Mouse (Mus musculus) macrophage (primary cell): ENCODE results near the gene Ptn. TPM values are rescaled to one million over a fixed set of nuclear protein-coding genes. Genes with fewer than 3 reads are reported as not detected.
"Not testable (repeated sequence)": the region's sequence is repeated elsewhere in the genome, so short reads cannot be mapped to it uniquely, and the experiment has no call there.

Source experiments
- H3K27ac ChIP-seq: fragments of 350-480 bp; formaldehyde crosslinking; 2 replicates; pipeline ENCODE4 v1.9.0; 2021
- H3K36me3 ChIP-seq: fragments of 350-480 bp; formaldehyde crosslinking; 2 replicates; pipeline ENCODE4 v1.9.0; 2021; ENCODE audit errors: inconsistent target
- H3K4me3 ChIP-seq: fragments of 350-480 bp; formaldehyde crosslinking; 2 replicates; pipeline ENCODE4 v1.9.0; 2021; ENCODE audit errors: inconsistent target
- H3K79me2 ChIP-seq: fragments of 350-480 bp; formaldehyde crosslinking; 2 replicates; pipeline ENCODE4 v1.9.0; 2021; ENCODE audit errors: inconsistent target
- WGBS: methylation state at CpG from one replicate; pipeline ENCODE4 v1.1.7; 2026; ENCODE audit warnings: inconsistent platforms; ENCODE audit not compliant: missing documents; 5-methylcytosine and 5-hydroxymethylcytosine counted together
- polyA plus RNA-seq: library from polyadenylated mRNA; stranded (reverse); fragments of 250-400 nt; gene quantifications from 3 replicates; pipeline ENCODE4 v1.2.4, GENCODE M21; 2018; ENCODE audit warnings: inconsistent platforms

Ptn gene
- polyA plus RNA-seq, 1 experiment from 2014 or later = 0.19 TPM

DNA sequence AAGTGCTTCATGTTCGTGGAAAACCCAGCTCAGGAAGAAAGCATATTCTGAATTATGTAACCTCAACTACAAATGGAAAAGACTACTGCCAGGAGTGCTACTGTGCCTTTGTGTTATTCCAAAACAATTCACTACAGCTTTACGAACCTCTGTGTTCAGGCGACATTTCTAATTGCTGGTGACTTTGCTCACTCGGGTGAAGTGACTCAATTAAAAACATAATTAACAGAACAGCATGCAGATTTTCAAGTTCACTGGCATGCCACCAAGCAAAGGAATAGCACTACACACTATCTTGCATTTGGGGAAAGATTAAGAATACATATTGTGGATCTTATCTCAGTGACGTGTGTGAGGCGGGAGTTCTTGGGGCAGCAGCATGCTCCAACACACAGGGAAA is 57.1 kb downstream of the Ptn start:
- no peaks in the 10 kb centered on the region for H3K79me2 ChIP-seq
- 83% methylated on average over 6 of the region's 6 CpGs for WGBS
- no peak overlapping the region for H3K27ac ChIP-seq
- H3K4me3 ChIP-seq = no peak overlapping the region
- H3K36me3 ChIP-seq = no peaks in the 10 kb centered on the region

DNA sequence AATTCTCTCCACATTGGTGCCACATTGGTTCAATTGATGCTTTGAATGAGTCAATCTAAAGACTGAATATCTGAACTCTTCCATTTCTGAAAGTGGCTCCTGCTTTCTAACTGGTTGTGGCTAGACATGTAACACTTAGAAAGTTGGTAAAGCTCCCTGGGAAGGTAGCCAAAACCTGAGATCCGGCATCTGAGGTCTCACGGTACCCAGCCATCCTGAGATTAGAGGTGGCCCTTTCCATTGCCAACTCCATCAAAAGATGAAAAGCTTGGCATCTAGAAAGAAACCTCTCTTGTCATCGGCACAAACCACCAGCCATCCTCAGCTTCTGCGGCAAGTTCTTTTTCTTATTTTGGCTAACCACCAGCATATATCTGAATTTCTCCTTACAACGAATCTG is 70.2 kb downstream of the Ptn start:
- H3K36me3 ChIP-seq = no peaks in the 10 kb centered on the region
- 94% methylated on average over 5 of the region's 5 CpGs for WGBS
- H3K27ac ChIP-seq = no peak overlapping the region
- no peak overlapping the region for H3K4me3 ChIP-seq
- no peaks in the 10 kb centered on the region for H3K79me2 ChIP-seq

DNA sequence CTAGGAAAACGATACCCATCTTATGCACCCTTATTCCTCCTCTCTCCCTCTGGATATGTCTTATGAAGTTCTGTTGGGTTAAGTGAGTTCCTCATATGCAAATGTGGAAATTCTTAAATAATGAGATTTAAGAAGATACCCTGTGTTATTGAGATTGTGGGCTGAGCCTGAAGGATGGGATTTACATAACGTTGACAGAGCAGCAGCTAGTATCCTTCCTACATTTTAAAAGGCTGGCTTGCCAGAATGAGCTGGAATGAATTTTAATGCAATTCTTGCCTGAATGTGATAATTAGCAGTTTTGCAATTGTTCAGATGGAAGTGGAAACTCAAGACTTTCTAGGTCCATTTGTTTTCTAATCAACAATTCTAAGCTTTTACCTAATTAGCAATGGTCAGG is 73.3 kb downstream of the Ptn start:
- Histone ChIP-seq H3K27ac (no peak overlapping the region), H3K4me3 (no peak overlapping the region)
- WGBS = 84% methylated on average over 2 of the region's 2 CpGs

DNA sequence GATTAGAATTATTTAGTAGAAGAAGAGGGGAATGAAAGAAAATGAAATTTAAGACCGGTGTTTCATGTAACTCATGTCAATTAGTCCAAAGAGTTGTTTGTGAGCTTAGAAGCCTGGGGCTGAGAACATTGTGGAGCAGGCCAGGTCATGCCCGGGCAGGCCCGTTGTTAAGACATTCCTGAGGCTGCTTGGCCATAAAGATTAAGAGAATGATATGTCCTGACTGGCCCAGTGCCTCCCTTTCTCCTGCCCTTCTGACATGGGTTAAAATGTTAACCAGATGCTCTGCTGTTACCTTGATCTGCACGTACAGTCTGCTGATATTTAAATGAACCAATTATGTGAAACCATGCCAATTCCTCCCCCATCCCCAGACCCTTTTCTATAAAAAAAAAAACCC is 74.4 kb downstream of the Ptn start:
- H3K36me3 ChIP-seq, H3K27ac ChIP-seq, H3K79me2 ChIP-seq, H3K4me3 ChIP-seq: not testable (repeated sequence)
- 68% methylated on average over 4 of the region's 4 CpGs for WGBS

More for the DNA sequence above, 73.3 kb downstream of the Ptn start:
- Histone ChIP-seq H3K79me2 (no peaks in the 10 kb centered on the region), H3K36me3 (no peaks in the 10 kb centered on the region)

DNA sequence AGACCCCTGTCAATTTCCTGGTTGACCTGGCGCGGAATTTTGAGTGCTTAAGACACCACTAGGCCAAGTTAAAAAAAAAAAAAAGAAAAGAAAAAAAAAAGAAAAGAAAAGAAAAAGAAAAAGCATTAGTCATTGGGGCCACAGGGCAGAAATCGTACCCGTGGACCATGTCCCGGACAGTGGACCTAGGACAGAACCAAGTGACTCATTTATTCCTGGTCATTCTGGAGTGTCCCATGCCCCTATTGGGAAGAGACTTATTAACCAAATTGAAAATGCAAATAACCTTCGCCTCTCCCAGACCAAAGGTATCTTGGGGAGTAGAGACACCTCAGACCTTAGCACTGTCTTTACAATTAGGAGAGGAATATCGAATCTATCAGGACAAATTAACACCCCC is 80.2 kb downstream of the Ptn start:
- not testable (repeated sequence) for H3K79me2 ChIP-seq, H3K4me3 ChIP-seq
- WGBS = 92% methylated on average over 7 of the region's 7 CpGs

GRCm38 (mm10) chr6:36728079-36728478 is 81.9 kb downstream of the Ptn start:
- no peak overlapping the region for H3K27ac ChIP-seq
- no peaks in the 10 kb centered on the region for H3K36me3 ChIP-seq
- no peaks in the 10 kb centered on the region for H3K79me2 ChIP-seq
- 88% methylated on average over 7 of the region's 7 CpGs for WGBS
- H3K4me3 ChIP-seq = no peak overlapping the region

More for the DNA sequence above, 80.2 kb downstream of the Ptn start:
- not testable (repeated sequence) for H3K27ac ChIP-seq, H3K36me3 ChIP-seq

DNA sequence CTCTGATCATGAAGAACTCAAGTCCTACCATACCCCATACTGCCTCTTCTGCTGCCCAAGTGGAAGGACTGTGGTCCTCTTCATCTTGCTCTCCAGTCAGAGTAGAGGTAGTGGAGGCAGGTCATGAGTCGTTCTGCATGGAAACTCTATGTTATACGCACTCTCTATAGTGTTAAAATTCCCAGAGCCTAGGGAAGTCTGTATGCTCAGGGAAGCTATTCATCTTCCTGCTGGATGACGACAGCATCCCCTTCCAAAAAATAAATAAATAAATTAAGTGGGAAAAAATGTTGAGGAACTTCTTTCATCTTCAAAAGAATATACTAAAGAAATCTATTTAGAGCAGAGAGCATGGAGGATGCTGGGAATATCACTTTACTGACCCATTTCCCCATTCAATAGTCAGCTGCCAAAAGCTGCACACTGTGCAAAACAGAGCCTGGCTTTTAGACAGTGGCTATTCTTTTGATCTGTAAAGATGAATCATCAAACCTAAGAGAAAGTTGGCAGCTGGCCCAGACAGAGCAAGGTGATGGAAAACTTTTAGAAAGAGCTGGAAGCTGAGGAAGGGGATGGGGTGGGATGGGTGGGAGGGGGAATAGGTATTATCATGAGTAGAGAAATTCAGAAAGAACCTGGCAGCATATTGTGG is 84.4 kb downstream of the Ptn start:
- WGBS = 93% methylated on average over 3 of the region's 3 CpGs
- no peak overlapping the region for H3K4me3 ChIP-seq
- H3K27ac ChIP-seq = no peak overlapping the region
- no peaks in the 10 kb centered on the region for H3K79me2 ChIP-seq
- H3K36me3 ChIP-seq = no peaks in the 10 kb centered on the region

DNA sequence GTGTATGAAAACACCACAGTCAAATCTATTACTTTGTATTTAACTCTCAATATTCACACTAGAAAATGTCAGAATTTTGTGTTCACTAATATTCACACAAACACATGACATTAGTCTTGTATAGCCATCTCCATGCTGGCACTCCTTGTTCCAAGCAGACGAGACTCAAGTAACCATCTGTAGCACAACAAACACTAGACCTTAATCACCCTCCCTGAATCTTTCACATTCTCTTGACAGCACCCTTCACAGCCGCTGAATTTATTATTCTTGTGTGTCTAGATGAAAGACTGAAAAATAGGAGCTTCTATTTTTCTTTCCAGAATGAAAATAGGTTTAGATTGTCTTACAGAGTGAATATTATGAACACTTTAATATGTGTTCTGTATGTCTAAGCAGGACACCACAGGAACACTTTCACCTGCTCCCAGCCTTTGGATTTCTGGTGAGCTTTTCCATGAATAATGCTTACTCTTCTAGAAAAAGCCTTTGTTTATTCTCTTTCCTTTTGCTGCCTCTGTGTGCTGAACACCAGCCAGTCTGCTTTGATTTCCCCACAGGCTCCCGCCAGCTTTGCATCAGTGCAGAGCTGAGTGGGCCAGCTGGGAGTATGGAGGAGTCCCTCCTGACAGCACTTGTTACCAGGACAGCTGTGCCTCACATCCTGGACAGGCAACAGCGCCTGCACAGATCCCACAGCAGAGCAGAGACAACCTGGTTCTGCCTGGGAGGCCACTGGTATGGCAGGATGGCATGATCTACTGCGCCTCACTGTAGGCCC is 87.1 kb downstream of the Ptn start:
- Histone ChIP-seq H3K4me3 (no peak overlapping the region), H3K36me3 (no peaks in the 10 kb centered on the region), H3K79me2 (no peaks in the 10 kb centered on the region), H3K27ac (no peak overlapping the region)
- 90% methylated on average over 5 of the region's 5 CpGs for WGBS

DNA sequence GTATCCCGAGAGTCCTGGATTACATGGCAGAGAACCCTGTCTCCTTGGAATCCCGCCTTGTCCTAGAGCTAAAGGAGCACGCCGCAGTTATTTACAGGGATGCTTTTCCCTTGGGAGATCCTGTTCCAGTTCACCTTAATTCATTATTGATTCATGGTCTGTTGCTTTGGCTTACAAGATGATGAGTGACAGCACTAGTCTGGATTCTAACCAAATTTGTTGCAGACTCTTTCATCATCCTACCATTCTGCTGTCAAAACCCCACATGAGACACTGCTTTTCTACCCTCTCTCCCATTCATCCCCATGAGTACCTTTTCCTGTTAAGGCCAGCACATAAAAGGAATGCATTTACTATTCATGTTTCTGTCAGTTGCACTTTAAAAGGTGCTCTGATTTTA is 96.7 kb downstream of the Ptn start:
- no peaks in the 10 kb centered on the region for H3K79me2 ChIP-seq
- H3K4me3 ChIP-seq = no peak overlapping the region
- no peak overlapping the region for H3K27ac ChIP-seq
- 96% methylated on average over 4 of the region's 4 CpGs for WGBS
- H3K36me3 ChIP-seq = no peaks in the 10 kb centered on the region

GRCm38 (mm10) chr6:36695481-36695880 is 114.5 kb downstream of the Ptn start:
- no peak overlapping the region for H3K4me3 ChIP-seq
- WGBS = 77% methylated on average over 3 of the region's 3 CpGs
- H3K79me2 ChIP-seq = no peaks in the 10 kb centered on the region
- no peak overlapping the region for H3K27ac ChIP-seq
- no peaks in the 10 kb centered on the region for H3K36me3 ChIP-seq

- Histone ChIP-seq H3K79me2 (no peaks in the 10 kb centered on the region), H3K36me3 (no peaks in the 10 kb centered on the region), H3K27ac (no peak overlapping the region), H3K4me3 (no peak overlapping the region)
- WGBS = 60% methylated on average over 1 of the region's 1 CpGs
Measured at GRCm38 (mm10) chr6:36691497-36691896, 118.5 kb downstream of the Ptn start.

DNA sequence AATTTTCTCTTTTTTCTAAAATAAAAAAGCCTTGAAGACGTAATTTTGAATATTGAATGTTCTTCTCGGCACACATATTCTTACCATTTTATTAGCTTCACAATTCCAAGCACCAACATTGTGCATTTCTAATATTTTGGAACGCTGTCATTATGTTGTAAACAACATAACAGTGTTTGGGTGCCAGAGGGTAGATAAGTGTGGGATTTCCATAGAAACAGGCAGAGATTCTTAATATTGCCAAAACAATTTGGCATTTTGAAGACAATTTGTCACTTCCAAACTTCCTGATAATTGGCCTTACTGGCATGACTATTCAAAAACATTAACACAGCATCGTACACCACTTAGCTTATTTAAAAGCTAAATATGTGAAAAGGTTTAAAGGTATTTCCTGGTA is 119.1 kb downstream of the Ptn start:
- 83% methylated on average over 4 of the region's 4 CpGs for WGBS
- H3K36me3 ChIP-seq = no peaks in the 10 kb centered on the region
- no peak overlapping the region for H3K4me3 ChIP-seq
- no peak overlapping the region for H3K27ac ChIP-seq
- H3K79me2 ChIP-seq = no peaks in the 10 kb centered on the region

- no peaks in the 10 kb centered on the region for H3K79me2 ChIP-seq
- 76% methylated on average over 8 of the region's 8 CpGs for WGBS
- H3K36me3 ChIP-seq = no peaks in the 10 kb centered on the region
- no peak overlapping the region for H3K27ac ChIP-seq
- H3K4me3 ChIP-seq = no peak overlapping the region
Measured at GRCm38 (mm10) chr6:36676710-36677691, 133.0 kb downstream of the Ptn start.

GRCm38 (mm10) chr6:36672399-36673221 is 137.4 kb downstream of the Ptn start:
- no peak overlapping the region for H3K27ac ChIP-seq
- 87% methylated on average over 11 of the region's 11 CpGs for WGBS
- H3K4me3 ChIP-seq = no peak overlapping the region
- H3K79me2 ChIP-seq = no peaks in the 10 kb centered on the region
- H3K36me3 ChIP-seq = no peaks in the 10 kb centered on the region
